In the genomic region with DNA sequence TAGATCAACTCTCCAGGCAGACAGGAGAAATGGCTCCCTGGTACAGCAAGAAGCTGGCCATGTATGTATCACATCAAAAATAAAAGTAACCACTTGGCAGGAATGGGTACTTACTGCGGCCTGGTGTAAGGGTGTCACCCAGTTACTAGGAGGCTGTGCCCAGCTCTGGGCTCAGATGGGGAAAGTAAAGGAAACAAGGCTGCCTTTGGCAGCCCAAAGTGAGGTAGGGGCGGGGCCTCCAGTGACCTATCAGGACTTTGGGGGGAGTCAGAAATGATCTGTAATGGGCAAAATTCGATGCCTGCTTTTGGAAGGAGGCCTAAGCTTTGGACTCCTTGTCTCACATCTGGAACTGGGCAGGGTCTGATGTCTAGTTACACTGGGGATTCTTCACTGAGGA, we compare ENCODE assay signal across 9 mouse cellular contexts. TPM values are rescaled to one million over a fixed set of nuclear protein-coding genes. Genes with fewer than 3 reads are reported as not detected.
DNase-seq lines count a peak whose midpoint lies in the region; ATAC-seq and TF ChIP-seq lines count a peak whose summit lies in the region.
"Had no signal": no experiment of that assay in that cellular context is flagged by ENCODE, and none has a peak within 500 bp of the region (broad histone marks: within the 10 kb centered on the region; RNA-seq: fewer than 3 reads in every experiment).

No protein-coding gene starts in this region.

- H3K9ac ChIP-seq in lung, embryonic 14.5 days = peak overlapping the region; percentile 96; the same call in 1 of the 2 replicates
- no peak overlapping the region for H3K9ac ChIP-seq in forebrain, embryonic 14.5 days (ENCODE audit: low read length)
- H3K9ac ChIP-seq in limb, embryonic 11.5 days (ENCODE audit: low read length) = no peak overlapping the region

- ATAC-seq in lung, embryonic 14.5 days (ENCODE audit: insufficient read depth) = no peak
- no peak for ATAC-seq in forebrain, embryonic 14.5 days
- ATAC-seq in limb, embryonic 11.5 days (ENCODE audit: insufficient number of reproducible peaks, low FRiP score, low TSS enrichment, low read depth) = no peak

- H3K27me3 ChIP-seq in lung, embryonic 14.5 days (ENCODE audit: insufficient read depth, low read length) = no peaks in the 10 kb centered on the region
- H3K27me3 ChIP-seq in forebrain, embryonic 14.5 days (replicated peaks; ENCODE audit: control insufficient read depth, insufficient read depth, low read length) = no peaks in the 10 kb centered on the region
- H3K27me3 ChIP-seq in limb, embryonic 11.5 days (ENCODE audit: control insufficient read depth, insufficient read depth, low read length) = no peaks in the 10 kb centered on the region
- no peaks in the 10 kb centered on the region for H3K27me3 ChIP-seq in small intestine, adult 2 months (ENCODE audit: control insufficient read depth, insufficient read depth, low read length)

- DNase-seq in lung, embryonic 14.5 days = peak; percentile 42
- no peak for DNase-seq in lung, postnatal 4 days
- no peak for DNase-seq in forebrain, embryonic 14.5 days (ENCODE audit: low spot score)
- DNase-seq in limb, embryonic 11.5 days (ENCODE audit: low spot score) = no peak
- DNase-seq in layer of hippocampus, postnatal 25 days (ENCODE audit: extremely low spot score in 1 of 2, low spot score in 1 of 2) = no peak
- DNase-seq in urinary bladder, postnatal 4 days (ENCODE audit: low spot score in 2 of 2) = no peak
- DNase-seq: adrenal gland, adult 8-10 months; kidney, postnatal 25 days had no signal

- peaks cover 52% of the 10 kb centered on the region for H3K4me1 ChIP-seq in lung, embryonic 14.5 days (ENCODE audit: insufficient read depth)
- H3K4me1 ChIP-seq in forebrain, embryonic 14.5 days (ENCODE audit: control insufficient read depth, insufficient read depth, low read length) = peaks cover 59% of the 10 kb centered on the region
- peaks cover 47% of the 10 kb centered on the region for H3K4me1 ChIP-seq in limb, embryonic 11.5 days (ENCODE audit: control insufficient read depth, insufficient read depth, low read length)
- H3K4me1 ChIP-seq in small intestine, adult 2 months (ENCODE audit: control insufficient read depth, insufficient read depth, insufficient read length, low read length) = peaks cover 42% of the 10 kb centered on the region

- WGBS in lung, embryonic 14.5 days = 52% methylated on average over 3 of the region's 3 CpGs
- WGBS in forebrain, embryonic 14.5 days = 64% methylated on average over 3 of the region's 3 CpGs
- WGBS in limb, embryonic 11.5 days = 65% methylated on average over 3 of the region's 3 CpGs
- WGBS in small intestine, adult 2 months = 29% methylated on average over 3 of the region's 3 CpGs

- peak overlapping the region; percentile 44; the same call in 1 of the 2 replicates for H3K27ac ChIP-seq in lung, embryonic 14.5 days (ENCODE audit: low read depth)
- no peak overlapping the region for H3K27ac ChIP-seq in forebrain, embryonic 14.5 days (ENCODE audit: low read depth, low read length)
- no peak overlapping the region for H3K27ac ChIP-seq in limb, embryonic 11.5 days (replicated peaks; ENCODE audit: low read depth, low read length)
- H3K27ac ChIP-seq in small intestine, adult 2 months (ENCODE audit: insufficient read depth, low read depth, low read length) = no peak overlapping the region

- no peak for TF ChIP-seq POLR2A in small intestine, adult 2 months (IDR thresholded peaks at IDR 0.05; ENCODE audit: low read depth, low read length)

- peak overlapping the region; percentile 91 for H3K4me2 ChIP-seq in lung, embryonic 14.5 days
- peak overlapping the region; percentile 91 for H3K4me2 ChIP-seq in forebrain, embryonic 14.5 days (ENCODE audit: low read length)
- H3K4me2 ChIP-seq in limb, embryonic 11.5 days (ENCODE audit: low read depth, severe bottlenecking) = peak overlapping the region; percentile 84; the same call in 1 of the 2 replicates

- no peak for TF ChIP-seq CTCF in lung, embryonic 14.5 days (IDR thresholded peaks at IDR 0.05; ENCODE audit: low read depth)
- TF ChIP-seq CTCF in small intestine, adult 2 months (IDR thresholded peaks at IDR 0.05; ENCODE audit: extremely low read depth, insufficient read length, insufficient replicate concordance, low read depth, low read length) = no peak

- H3K9me3 ChIP-seq in lung, embryonic 14.5 days (ENCODE audit: low read depth, low read length) = no peaks in the 10 kb centered on the region
- H3K9me3 ChIP-seq in forebrain, embryonic 14.5 days (replicated peaks; ENCODE audit: control insufficient read depth, low read length) = no peaks in the 10 kb centered on the region
- H3K9me3 ChIP-seq in limb, embryonic 11.5 days (ENCODE audit: control insufficient read depth, low read length) = no peaks in the 10 kb centered on the region

- peak overlapping the region; percentile 95 for H3K4me3 ChIP-seq in lung, embryonic 14.5 days (ENCODE audit: low read depth, low read length)
- no peak overlapping the region for H3K4me3 ChIP-seq in forebrain, embryonic 14.5 days (ENCODE audit: low read depth, low read length)
- H3K4me3 ChIP-seq in limb, embryonic 11.5 days (ENCODE audit: low read depth, low read length) = no peak overlapping the region; the same call in 1 of the 2 replicates
- peak overlapping the region; percentile 49; the same call in 1 of the 2 replicates for H3K4me3 ChIP-seq in small intestine, adult 2 months (ENCODE audit: low read depth, low read length)

- H3K36me3 ChIP-seq in lung, embryonic 14.5 days (ENCODE audit: insufficient read depth) = peaks cover 27% of the 10 kb centered on the region; the same call in 1 of the 2 replicates
- H3K36me3 ChIP-seq in forebrain, embryonic 14.5 days (ENCODE audit: control insufficient read depth, insufficient read depth, low read length) = peaks cover 5% of the 10 kb centered on the region
- H3K36me3 ChIP-seq in limb, embryonic 11.5 days (ENCODE audit: control insufficient read depth, insufficient read depth, low read length) = no peaks in the 10 kb centered on the region
- H3K36me3 ChIP-seq in small intestine, adult 2 months (ENCODE audit: control insufficient read depth, insufficient read depth, low read length) = peaks cover 2% of the 10 kb centered on the region; the same call in 1 of the 2 replicates

RNA-seq across cellular contexts. Expression of gene Ctdsp2, which starts 3.2 kb away (rescaled TPM):
- 112 and 113 TPM in 2 replicates for polyA plus RNA-seq in lung, embryonic 14.5 days (2014; fragmentation: Nextera tagmentation; extraction: Ambion mirVana)
- 30.2 and 34.5 TPM in 2 replicates for polyA plus RNA-seq in forebrain, embryonic 14.5 days (2014; fragmentation: Nextera tagmentation; extraction: Ambion mirVana)
- 77.3 and 84.9 TPM in 2 replicates for polyA plus RNA-seq in limb, embryonic 11.5 days (2014; fragmentation: Nextera tagmentation; extraction: Ambion mirVana)
- polyA plus RNA-seq in small intestine, adult 2 months (2012; rRNA removed) = 43.9 and 118 TPM in 2 replicates
- total RNA-seq in layer of hippocampus, postnatal 25 days (2021) = 100 to 1,000 TPM in 1 of 2 experiments, 10 to 100 TPM in 1; 98.6 to 118 TPM

RNA-seq across cellular contexts. Expression of gene Avil, which starts 18.8 kb away (rescaled TPM):
- polyA plus RNA-seq in lung, embryonic 14.5 days (2014; fragmentation: Nextera tagmentation; extraction: Ambion mirVana) = 0.13 and 0.30 TPM in 2 replicates
- 0.07 and 0.70 TPM in 2 replicates for polyA plus RNA-seq in forebrain, embryonic 14.5 days (2014; fragmentation: Nextera tagmentation; extraction: Ambion mirVana)
- polyA plus RNA-seq in limb, embryonic 11.5 days (2014; fragmentation: Nextera tagmentation; extraction: Ambion mirVana) = 0.07 and 0.16 TPM in 2 replicates
- polyA plus RNA-seq in small intestine, adult 2 months (2012; rRNA removed) = 2.4 and 6.9 TPM in 2 replicates
- under 1 TPM; 0.47 to 0.69 TPM for total RNA-seq in layer of hippocampus, postnatal 25 days (2021)

RNA-seq across cellular contexts. Expression of gene Tsfm, which starts 48.9 kb away (rescaled TPM):
- polyA plus RNA-seq in lung, embryonic 14.5 days (2014; fragmentation: Nextera tagmentation; extraction: Ambion mirVana) = 76.8 and 77.3 TPM in 2 replicates
- 64.4 and 65.4 TPM in 2 replicates for polyA plus RNA-seq in forebrain, embryonic 14.5 days (2014; fragmentation: Nextera tagmentation; extraction: Ambion mirVana)
- polyA plus RNA-seq in limb, embryonic 11.5 days (2014; fragmentation: Nextera tagmentation; extraction: Ambion mirVana) = 87.4 and 91.8 TPM in 2 replicates
- 24.7 and 36.4 TPM in 2 replicates for polyA plus RNA-seq in small intestine, adult 2 months (2012; rRNA removed)
- total RNA-seq in layer of hippocampus, postnatal 25 days (2021) = 10 to 100 TPM; 27.2 to 27.3 TPM

RNA-seq across cellular contexts. Expression of gene Mettl1, which starts 59.5 kb away (rescaled TPM):
- 59.5 and 60.7 TPM in 2 replicates for polyA plus RNA-seq in lung, embryonic 14.5 days (2014; fragmentation: Nextera tagmentation; extraction: Ambion mirVana)
- polyA plus RNA-seq in forebrain, embryonic 14.5 days (2014; fragmentation: Nextera tagmentation; extraction: Ambion mirVana) = 21.4 and 22.3 TPM in 2 replicates
- polyA plus RNA-seq in limb, embryonic 11.5 days (2014; fragmentation: Nextera tagmentation; extraction: Ambion mirVana) = 47.6 and 50.4 TPM in 2 replicates
- polyA plus RNA-seq in small intestine, adult 2 months (2012; rRNA removed) = 9.6 and 10.3 TPM in 2 replicates
- total RNA-seq in layer of hippocampus, postnatal 25 days (2021) = 10 to 100 TPM in 1 of 2 experiments, 1 to 10 TPM in 1; 8.5 to 12.1 TPM

RNA-seq across cellular contexts. Expression of gene Eef1akmt3, which starts 59.6 kb away (rescaled TPM):
- polyA plus RNA-seq in lung, embryonic 14.5 days (2014; fragmentation: Nextera tagmentation; extraction: Ambion mirVana) = 0.53 and 0.74 TPM in 2 replicates
- polyA plus RNA-seq in forebrain, embryonic 14.5 days (2014; fragmentation: Nextera tagmentation; extraction: Ambion mirVana) = 0.06 TPM in 1 of 2 replicates, not detected in the other
- 0.19 and 0.31 TPM in 2 replicates for polyA plus RNA-seq in limb, embryonic 11.5 days (2014; fragmentation: Nextera tagmentation; extraction: Ambion mirVana)
- polyA plus RNA-seq in small intestine, adult 2 months (2012; rRNA removed) = 1.2 TPM in 2 replicates
- under 1 TPM; 0.15 to 0.47 TPM for total RNA-seq in layer of hippocampus, postnatal 25 days (2021)

Comparison
In these comparisons a context has a peak if more than half of its experiments do, and no peak if none do; other contexts are left out.
1. H3K4me3 ChIP-seq: peak in lung, embryonic 14.5 days (single experiment) and small intestine, adult 2 months (single experiment); none in forebrain, embryonic 14.5 days (single experiment) and limb, embryonic 11.5 days (single experiment).
2. Peak in every context shown above with its lines, with median percentiles within 50 percentile points of each other: H3K4me2 ChIP-seq.